Mouse (Mus musculus): ENCODE results near the gene Meox1. TPM values are rescaled to one million over a fixed set of nuclear protein-coding genes. Genes with fewer than 3 reads are reported as not detected.

Gene Meox1
- total RNA-seq, 4 experiments from 2014 or later = 1.9 to 6.5 (median 4.1) TPM

- DNase-seq = peak; percentile 51
Measured at GRCm38 (mm10) chr11:101849286-101849685, 44.9 kb downstream of the Meox1 start.

DNA sequence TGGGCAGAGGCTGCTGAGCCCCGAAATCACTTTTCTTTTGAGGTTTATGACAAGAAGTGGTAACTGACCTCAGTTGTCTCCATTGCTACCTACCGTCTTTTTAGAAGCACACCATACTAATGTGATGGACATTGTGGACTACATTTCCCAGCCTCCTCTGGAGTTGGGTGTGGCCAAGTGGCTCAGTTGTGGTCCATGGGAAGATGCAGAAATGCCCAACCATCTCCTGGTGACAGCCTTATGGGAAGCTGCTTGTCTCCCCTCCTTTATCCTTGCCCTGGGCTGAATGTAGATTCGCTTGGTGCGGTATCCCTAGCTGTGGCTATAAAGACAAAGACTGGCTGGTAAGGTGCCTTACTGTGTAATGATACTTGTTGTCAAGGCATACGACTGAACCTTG, 46.7 kb downstream of the Meox1 start:
- DNase-seq = no peak

DNA sequence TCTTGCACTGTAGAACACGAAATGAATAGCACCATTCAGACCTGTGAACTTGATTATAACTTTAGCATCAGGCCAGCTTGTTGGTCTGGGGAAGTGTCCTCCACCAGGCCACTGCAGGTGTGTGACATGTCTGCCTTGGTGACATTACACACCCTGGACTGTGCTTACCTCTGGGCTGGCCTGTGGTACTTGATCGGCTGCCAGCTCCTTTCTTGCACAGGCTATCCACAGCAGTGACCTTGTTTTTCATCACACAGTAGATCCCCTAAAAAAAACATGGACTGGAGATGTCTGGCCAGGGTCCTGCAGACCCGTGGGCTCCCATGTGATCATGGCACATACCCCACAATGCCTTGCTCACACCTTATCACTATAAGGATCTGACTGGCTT, 51.4 kb downstream of the Meox1 start:
- no peak for DNase-seq

GRCm38 (mm10) chr11:101841998-101842772, 52.0 kb downstream of the Meox1 start:
- DNase-seq = no peak

- no peak for DNase-seq
Measured at GRCm38 (mm10) chr11:101840405-101840804, 53.8 kb downstream of the Meox1 start.

DNA sequence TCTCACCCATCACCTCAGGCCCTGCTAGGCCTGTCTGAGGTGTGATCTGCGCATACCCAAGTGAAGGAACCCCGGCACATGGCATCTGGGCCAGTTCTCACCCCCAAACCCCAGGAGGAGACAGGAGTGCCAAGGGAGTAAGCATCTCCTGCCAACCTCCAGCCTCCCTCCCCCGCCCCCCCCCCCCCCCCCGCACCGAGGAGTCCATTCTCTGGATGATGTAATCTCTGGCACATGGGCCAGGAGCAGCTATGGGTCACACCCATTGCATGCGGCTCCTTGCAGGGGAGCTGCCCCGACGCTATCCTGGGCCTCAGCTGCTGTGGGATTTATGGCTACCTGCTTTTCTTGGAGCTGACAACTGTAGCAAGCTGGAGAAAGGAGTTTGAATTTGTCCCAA, 54.7 kb downstream of the Meox1 start:
- DNase-seq = no peak

GRCm38 (mm10) chr11:101832001-101832400, 62.2 kb downstream of the Meox1 start:
- no peak for DNase-seq

DNA sequence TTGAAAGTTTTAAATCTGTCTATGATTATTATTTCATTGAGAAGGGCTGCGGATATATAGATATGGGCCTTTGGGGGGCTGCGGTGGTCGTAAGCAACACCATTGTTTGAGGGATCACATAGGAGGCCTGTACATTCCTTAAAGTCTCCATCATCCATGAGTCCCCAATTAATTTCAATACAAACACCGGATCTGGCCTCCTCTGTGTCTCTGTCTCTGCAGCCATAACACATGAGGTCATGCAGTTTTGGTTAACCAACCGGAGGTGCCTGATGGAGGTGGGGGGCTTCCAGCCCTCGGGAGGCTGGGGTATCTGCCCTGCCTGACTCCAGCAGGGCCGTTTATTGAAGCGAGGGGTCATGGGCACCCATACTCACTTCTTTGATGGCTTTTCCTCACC, 63.6 kb downstream of the Meox1 start:
- no peak for DNase-seq

DNA sequence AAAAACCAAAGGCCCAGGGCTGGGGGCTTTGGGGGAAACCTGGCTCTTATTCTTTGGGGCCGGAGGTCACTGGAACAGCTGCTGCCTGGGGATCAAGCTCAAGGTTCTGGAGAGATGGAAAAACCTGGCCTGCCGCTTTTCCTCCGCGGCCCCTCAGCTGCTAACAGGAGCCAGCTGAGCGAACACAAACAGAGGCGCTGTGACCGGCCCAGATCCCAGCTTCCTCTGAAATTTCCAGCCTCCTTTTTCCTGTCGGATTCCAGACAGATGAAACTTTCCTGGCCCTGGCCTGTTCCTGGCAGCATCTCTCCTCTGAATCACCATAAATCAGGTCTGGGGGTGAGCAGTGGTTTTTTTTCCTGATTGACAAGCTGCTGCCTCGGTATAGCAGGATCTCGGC, 64.1 kb downstream of the Meox1 start:
- DNase-seq = no peak

- no peak for DNase-seq
Measured at GRCm38 (mm10) chr11:101828718-101829117, 65.5 kb downstream of the Meox1 start.

Other genes with a start within 250 kb of the Meox1 start
- gene Arl4d, start 228.8 kb downstream of the Meox1 start, total RNA-seq (2022) = 10 to 100 TPM; 12.5 to 22.1 (median 16.4) TPM
- 10 to 100 TPM; 25.0 to 30.3 (median 28.0) TPM for gene Dhx8, start 161.5 kb downstream of the Meox1 start, total RNA-seq (2022)
- 1 to 10 TPM in 3 of 4 experiments, under 1 TPM in 1; 0.80 to 1.9 (median 1.4) TPM for gene Etv4, start 109.0 kb downstream of the Meox1 start, total RNA-seq (2022)
- gene Sost, start 72.6 kb upstream of the Meox1 start, total RNA-seq (2022) = not detected
- not detected for gene Cfap97d1, start 89.9 kb upstream of the Meox1 start, total RNA-seq (2022)
- gene Dusp3, start 92.6 kb upstream of the Meox1 start, total RNA-seq (2022) = 100 to 1,000 TPM; 110 to 201 (median 145) TPM
- gene Mpp3, start 134.1 kb upstream of the Meox1 start, total RNA-seq (2022) = 10 to 100 TPM; 14.5 to 75.4 (median 38.7) TPM
- 10 to 100 TPM; 40.5 to 84.1 (median 56.3) TPM for gene Cd300lg, start 147.1 kb upstream of the Meox1 start, total RNA-seq (2022)
- gene Mpp2, start 194.1 kb upstream of the Meox1 start, total RNA-seq (2022) = 10 to 100 TPM; 12.6 to 29.0 (median 15.2) TPM
- gene Ppy, start 206.9 kb upstream of the Meox1 start, total RNA-seq (2022) = not detected
- gene Pyy, start 213.5 kb upstream of the Meox1 start, total RNA-seq (2022) = not detected